Mouse (Mus musculus) naive thymus-derived CD4-positive, alpha-beta T cell, adult 2 months (primary cell): ENCODE data around the gene Spatc1l.

ENCODE experiments used
- DNase-seq: peaks from one replicate; pipeline ENCODE4 v3.0.0-alpha.2; 2011; ENCODE audit warnings: low read depth

Gene Spatc1l

DNA sequence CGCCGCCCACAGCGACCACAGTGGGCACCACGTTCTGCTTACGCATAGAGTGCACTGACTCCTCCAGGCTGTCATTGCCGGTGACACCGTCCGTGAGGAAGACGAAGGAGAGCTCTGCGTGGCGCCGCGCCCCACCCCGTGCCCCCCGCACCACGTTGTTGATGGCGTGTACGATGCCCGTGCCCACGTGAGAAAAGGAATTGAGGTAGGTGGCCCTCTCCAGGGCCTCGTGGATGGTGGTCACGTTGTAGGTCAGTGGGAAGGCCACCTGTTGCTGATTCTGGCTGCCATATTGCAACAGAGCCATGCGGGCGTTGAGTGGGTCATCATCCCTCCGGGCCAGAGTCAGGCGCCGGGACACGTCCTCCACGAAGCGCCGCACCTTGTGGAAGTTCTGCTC, 34.3 kb downstream of the Spatc1l start:
- no peak for DNase-seq

DNA sequence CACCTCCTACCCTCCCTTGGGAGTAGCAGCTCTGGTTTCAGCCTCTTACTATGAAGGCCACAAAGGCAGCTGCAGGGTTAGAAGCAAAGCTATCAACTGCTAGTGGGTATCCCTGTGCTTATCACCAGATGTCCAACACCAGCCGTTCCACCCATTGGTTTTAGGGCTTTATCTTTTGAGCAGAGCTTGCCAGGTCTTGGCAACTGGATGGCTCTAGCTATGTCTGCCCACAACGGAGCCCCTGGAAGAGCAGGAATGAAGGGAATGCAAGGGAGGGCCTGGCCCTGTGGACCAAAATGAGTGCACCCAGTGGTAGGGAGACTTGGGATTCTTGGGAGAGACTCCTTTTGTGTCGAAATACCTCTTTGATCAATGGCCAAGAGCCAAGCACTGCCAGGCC, 40.6 kb downstream of the Spatc1l start:
- no peak for DNase-seq

DNA sequence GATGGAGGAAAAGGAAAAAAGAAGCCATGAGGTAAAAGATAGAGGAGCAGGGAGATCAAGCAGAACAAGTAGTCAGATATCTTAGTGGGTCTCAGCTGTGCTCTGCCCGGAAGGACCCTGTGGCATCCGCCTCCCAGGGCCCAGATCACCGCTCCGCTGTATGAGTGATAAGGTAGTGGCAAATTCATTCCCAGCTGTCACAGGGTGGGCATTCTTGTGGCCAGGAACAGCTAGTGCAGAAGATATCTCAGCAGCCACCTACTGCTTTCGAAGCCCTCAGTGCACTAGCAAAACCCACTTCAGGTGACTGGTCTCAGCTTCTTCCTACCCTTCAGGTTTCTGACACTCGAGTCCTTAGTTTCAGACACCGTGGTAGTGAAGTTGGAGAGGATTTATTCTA, 50.4 kb downstream of the Spatc1l start:
- DNase-seq: no peak
